Mouse (Mus musculus): Measurements from ENCODE around the gene Smg6. TPM values are rescaled to one million over a fixed set of nuclear protein-coding genes. Genes with fewer than 3 reads are reported as not detected.

The Smg6 gene
- polyA plus RNA-seq, 1 experiment, result 18.7 TPM

- H3K27me3 ChIP-seq (ENCODE audit: control insufficient read depth, insufficient read depth, low read length), result no peaks in the 10 kb centered on the region
- WGBS, result 91% methylated on average over 3 of the region's 3 CpGs
Observed at GRCm38 (mm10) chr11:75071352-75071751, 145.7 kb downstream of the Smg6 start.

GRCm38 (mm10) chr11:75072932-75073625 is 147.5 kb downstream of the Smg6 start:
- H3K4me3 ChIP-seq (ENCODE audit: low read depth, low read length), result no peak overlapping the region
- H3K4me1 ChIP-seq (ENCODE audit: control insufficient read depth, insufficient read depth, insufficient read length, low read length), result no peaks in the 10 kb centered on the region
- TF ChIP-seq CTCF (IDR thresholded peaks at IDR 0.05; ENCODE audit: extremely low read depth, insufficient read length, insufficient replicate concordance, low read depth, low read length) (no peak), POLR2A (IDR thresholded peaks at IDR 0.05; ENCODE audit: low read depth, low read length) (no peak)
- no peak overlapping the region for H3K27ac ChIP-seq (ENCODE audit: insufficient read depth, low read depth, low read length)
- 71% methylated on average over 2 of the region's 2 CpGs for whole genome bisulfite sequencing
- H3K27me3 ChIP-seq (ENCODE audit: control insufficient read depth, insufficient read depth, low read length), result no peaks in the 10 kb centered on the region
- no peaks in the 10 kb centered on the region for H3K36me3 ChIP-seq (ENCODE audit: control insufficient read depth, insufficient read depth, low read length)

More at GRCm38 (mm10) chr11:75071352-75071751, 145.7 kb downstream of the Smg6 start:
- no peak for TF ChIP-seq CTCF (IDR thresholded peaks at IDR 0.05; ENCODE audit: extremely low read depth, insufficient read length, insufficient replicate concordance, low read depth, low read length)
- Histone ChIP-seq H3K4me3 (ENCODE audit: low read depth, low read length) (no peak overlapping the region), H3K36me3 (ENCODE audit: control insufficient read depth, insufficient read depth, low read length) (no peaks in the 10 kb centered on the region), H3K27ac (ENCODE audit: insufficient read depth, low read depth, low read length) (no peak overlapping the region), H3K4me1 (ENCODE audit: control insufficient read depth, insufficient read depth, insufficient read length, low read length) (no peaks in the 10 kb centered on the region)

- Histone ChIP-seq H3K36me3 (ENCODE audit: control insufficient read depth, insufficient read depth, low read length) (no peaks in the 10 kb centered on the region), H3K4me1 (ENCODE audit: control insufficient read depth, insufficient read depth, insufficient read length, low read length) (no peaks in the 10 kb centered on the region), H3K27me3 (ENCODE audit: control insufficient read depth, insufficient read depth, low read length) (no peaks in the 10 kb centered on the region), H3K4me3 (ENCODE audit: low read depth, low read length) (no peak overlapping the region), H3K27ac (ENCODE audit: insufficient read depth, low read depth, low read length) (no peak overlapping the region)
- 87% methylated on average over 2 of the region's 2 CpGs for WGBS
- TF ChIP-seq POLR2A (IDR thresholded peaks at IDR 0.05; ENCODE audit: low read depth, low read length) (no peak), CTCF (IDR thresholded peaks at IDR 0.05; ENCODE audit: extremely low read depth, insufficient read length, insufficient replicate concordance, low read depth, low read length) (no peak)
Observed at GRCm38 (mm10) chr11:75073696-75074095, 148.1 kb downstream of the Smg6 start.

- H3K27ac ChIP-seq (ENCODE audit: insufficient read depth, low read depth, low read length), result no peak overlapping the region
- WGBS, result 63% methylated on average over 2 of the region's 2 CpGs
- H3K36me3 ChIP-seq (ENCODE audit: control insufficient read depth, insufficient read depth, low read length), result no peaks in the 10 kb centered on the region
- no peaks in the 10 kb centered on the region for H3K4me1 ChIP-seq (ENCODE audit: control insufficient read depth, insufficient read depth, insufficient read length, low read length)
- no peaks in the 10 kb centered on the region for H3K27me3 ChIP-seq (ENCODE audit: control insufficient read depth, insufficient read depth, low read length)
- H3K4me3 ChIP-seq (ENCODE audit: low read depth, low read length), result no peak overlapping the region
- TF ChIP-seq CTCF (IDR thresholded peaks at IDR 0.05; ENCODE audit: extremely low read depth, insufficient read length, insufficient replicate concordance, low read depth, low read length) (no peak), POLR2A (IDR thresholded peaks at IDR 0.05; ENCODE audit: low read depth, low read length) (no peak)
Observed at GRCm38 (mm10) chr11:75074543-75074942, 148.9 kb downstream of the Smg6 start.

GRCm38 (mm10) chr11:75078616-75079015 is 153.0 kb downstream of the Smg6 start:
- H3K36me3 ChIP-seq (ENCODE audit: control insufficient read depth, insufficient read depth, low read length), result peaks cover 3% of the 10 kb centered on the region; the same call in 1 of the 2 replicates
- H3K27me3 ChIP-seq (ENCODE audit: control insufficient read depth, insufficient read depth, low read length), result no peaks in the 10 kb centered on the region
- no peak overlapping the region for H3K27ac ChIP-seq (ENCODE audit: insufficient read depth, low read depth, low read length)
- no peaks in the 10 kb centered on the region for H3K4me1 ChIP-seq (ENCODE audit: control insufficient read depth, insufficient read depth, insufficient read length, low read length)
- H3K4me3 ChIP-seq (ENCODE audit: low read depth, low read length), result no peak overlapping the region
- WGBS, result 71% methylated on average over 2 of the region's 2 CpGs
- TF ChIP-seq POLR2A (IDR thresholded peaks at IDR 0.05; ENCODE audit: low read depth, low read length) (no peak), CTCF (IDR thresholded peaks at IDR 0.05; ENCODE audit: extremely low read depth, insufficient read length, insufficient replicate concordance, low read depth, low read length) (no peak)

- Histone ChIP-seq H3K4me1 (ENCODE audit: control insufficient read depth, insufficient read depth, insufficient read length, low read length) (no peaks in the 10 kb centered on the region), H3K27me3 (ENCODE audit: control insufficient read depth, insufficient read depth, low read length) (no peaks in the 10 kb centered on the region), H3K36me3 (ENCODE audit: control insufficient read depth, insufficient read depth, low read length) (peaks cover 5% of the 10 kb centered on the region; the same call in 1 of the 2 replicates), H3K4me3 (ENCODE audit: low read depth, low read length) (no peak overlapping the region), H3K27ac (ENCODE audit: insufficient read depth, low read depth, low read length) (no peak overlapping the region)
- 85% methylated on average over 1 of the region's 1 CpGs for WGBS
- no peak for TF ChIP-seq POLR2A (IDR thresholded peaks at IDR 0.05; ENCODE audit: low read depth, low read length)
- no peak for TF ChIP-seq CTCF (IDR thresholded peaks at IDR 0.05; ENCODE audit: extremely low read depth, insufficient read length, insufficient replicate concordance, low read depth, low read length)
Observed at GRCm38 (mm10) chr11:75083031-75083430, 157.4 kb downstream of the Smg6 start.

GRCm38 (mm10) chr11:75092159-75092558 is 166.5 kb downstream of the Smg6 start:
- Histone ChIP-seq H3K27me3 (ENCODE audit: control insufficient read depth, insufficient read depth, low read length) (no peaks in the 10 kb centered on the region), H3K4me1 (ENCODE audit: control insufficient read depth, insufficient read depth, insufficient read length, low read length) (no peaks in the 10 kb centered on the region), H3K4me3 (ENCODE audit: low read depth, low read length) (no peak overlapping the region), H3K36me3 (ENCODE audit: control insufficient read depth, insufficient read depth, low read length) (no peaks in the 10 kb centered on the region), H3K27ac (ENCODE audit: insufficient read depth, low read depth, low read length) (no peak overlapping the region)
- WGBS, result 6% methylated on average over 3 of the region's 3 CpGs
- no peak for TF ChIP-seq CTCF (IDR thresholded peaks at IDR 0.05; ENCODE audit: extremely low read depth, insufficient read length, insufficient replicate concordance, low read depth, low read length)
- no peak for TF ChIP-seq POLR2A (IDR thresholded peaks at IDR 0.05; ENCODE audit: low read depth, low read length)
